Mouse (Mus musculus): ENCODE data around the gene Unk.
A peak's percentile ranks its signal among the peaks of the same experiment; 100 is the strongest.
"Not testable (repeated sequence)": the region's sequence is repeated elsewhere in the genome, so short reads cannot be mapped to it uniquely, and the experiment has no call there.

The Unk gene

GRCm38 (mm10) chr11:116010146-116010545 lies 20.0 kb upstream of the Unk start:
- no peak for DNase-seq (ENCODE audit: low spot score in 2 of 2)

GRCm38 (mm10) chr11:116010948-116011347 lies 19.2 kb upstream of the Unk start:
- no peak for DNase-seq (ENCODE audit: low spot score in 2 of 2)

- no peak for DNase-seq (ENCODE audit: low spot score in 2 of 2)
Measured at GRCm38 (mm10) chr11:116011529-116012261, 18.4 kb upstream of the Unk start.

GRCm38 (mm10) chr11:116012262-116012947 lies 17.7 kb upstream of the Unk start, which contains the start of gene Galk1:
TSS of gene Galk1 (minus strand) at chr11:116012719.
- peak; percentile 80 to 82 for DNase-seq (ENCODE audit: low spot score in 2 of 2)

- no peak for DNase-seq (ENCODE audit: low spot score in 2 of 2)
Measured at GRCm38 (mm10) chr11:116014821-116015220, 15.3 kb upstream of the Unk start.

- DNase-seq (ENCODE audit: low spot score in 2 of 2), result no peak
Measured at GRCm38 (mm10) chr11:116018106-116018505, 12.0 kb upstream of the Unk start.

GRCm38 (mm10) chr11:116018867-116019266 lies 11.3 kb upstream of the Unk start:
- DNase-seq (ENCODE audit: low spot score in 2 of 2), result not testable (repeated sequence)

GRCm38 (mm10) chr11:116019360-116019791 lies 10.7 kb upstream of the Unk start:
- DNase-seq (ENCODE audit: low spot score in 2 of 2), result no peak

GRCm38 (mm10) chr11:116019976-116020411 lies 10.1 kb upstream of the Unk start:
- DNase-seq (ENCODE audit: low spot score in 2 of 2), result no peak

GRCm38 (mm10) chr11:116020519-116020922 lies 9.6 kb upstream of the Unk start:
- no peak for DNase-seq (ENCODE audit: low spot score in 2 of 2)

- no peak for DNase-seq (ENCODE audit: low spot score in 2 of 2)
Measured at GRCm38 (mm10) chr11:116021328-116022220, 8.5 kb upstream of the Unk start.

- DNase-seq (ENCODE audit: low spot score in 2 of 2), result no peak
Measured at GRCm38 (mm10) chr11:116022256-116022780, 7.8 kb upstream of the Unk start.

- DNase-seq (ENCODE audit: low spot score in 2 of 2), result not testable (repeated sequence)
Measured at GRCm38 (mm10) chr11:116023074-116023770, 6.9 kb upstream of the Unk start.

- DNase-seq (ENCODE audit: low spot score in 2 of 2), result peak; percentile 71 to 78
Measured at GRCm38 (mm10) chr11:116023771-116024355, 6.3 kb upstream of the Unk start.

GRCm38 (mm10) chr11:116024356-116024808 lies 5.7 kb upstream of the Unk start:
- DNase-seq (ENCODE audit: low spot score in 2 of 2), result peak; percentile 95 to 98

- no peak for DNase-seq (ENCODE audit: low spot score in 2 of 2)
Measured at GRCm38 (mm10) chr11:116025056-116025845, 4.9 kb upstream of the Unk start.

- no peak for DNase-seq (ENCODE audit: low spot score in 2 of 2)
Measured at GRCm38 (mm10) chr11:116027756-116028155, 2.4 kb upstream of the Unk start, which contains the start of gene H3f3b. TSS of gene H3f3b (minus strand) at chr11:116027962.

GRCm38 (mm10) chr11:116028177-116028865 lies 1.8 kb upstream of the Unk start:
- no peak for DNase-seq (ENCODE audit: low spot score in 2 of 2)
